Mouse (Mus musculus): ENCODE measurements at regions not wholly inside any gene's neighbourhood (a gene's known extent, or its start where the extent isn't known, plus 50 kb on each side); places are given as distances from the start of the nearest gene placed in this dataset.

DNA sequence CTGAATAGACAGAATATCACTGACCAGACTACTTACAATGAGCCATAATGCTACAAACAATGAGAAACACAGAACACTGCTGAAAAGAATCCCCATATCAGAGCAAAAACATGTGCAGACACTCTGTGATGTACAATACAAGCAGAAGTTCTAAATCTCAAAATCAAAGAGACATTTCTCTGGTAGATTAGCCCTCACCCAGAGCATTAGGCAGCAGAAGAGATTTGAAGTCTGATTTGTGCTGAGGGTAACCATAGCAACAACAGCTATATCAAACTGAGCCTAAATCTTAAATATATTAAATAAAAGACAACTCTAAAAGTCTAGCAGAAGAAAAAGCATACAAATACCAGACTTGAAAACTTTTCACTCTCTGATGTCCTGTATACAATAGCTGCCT lies 691.5 kb downstream of the 1190002N15Rik start:
- TF ChIP-seq CTCF (conservative IDR thresholded peaks at IDR 0.05; ENCODE audit: insufficient read depth, insufficient read length, low read depth, low read length) (no peak), POLR2A (IDR thresholded peaks at IDR 0.05; ENCODE audit: low read depth, low read length) (no peak)

Data from kidney, adult 2 months (tissue).